ENCODE assay signal across 9 mouse cellular contexts in the genomic region with DNA sequence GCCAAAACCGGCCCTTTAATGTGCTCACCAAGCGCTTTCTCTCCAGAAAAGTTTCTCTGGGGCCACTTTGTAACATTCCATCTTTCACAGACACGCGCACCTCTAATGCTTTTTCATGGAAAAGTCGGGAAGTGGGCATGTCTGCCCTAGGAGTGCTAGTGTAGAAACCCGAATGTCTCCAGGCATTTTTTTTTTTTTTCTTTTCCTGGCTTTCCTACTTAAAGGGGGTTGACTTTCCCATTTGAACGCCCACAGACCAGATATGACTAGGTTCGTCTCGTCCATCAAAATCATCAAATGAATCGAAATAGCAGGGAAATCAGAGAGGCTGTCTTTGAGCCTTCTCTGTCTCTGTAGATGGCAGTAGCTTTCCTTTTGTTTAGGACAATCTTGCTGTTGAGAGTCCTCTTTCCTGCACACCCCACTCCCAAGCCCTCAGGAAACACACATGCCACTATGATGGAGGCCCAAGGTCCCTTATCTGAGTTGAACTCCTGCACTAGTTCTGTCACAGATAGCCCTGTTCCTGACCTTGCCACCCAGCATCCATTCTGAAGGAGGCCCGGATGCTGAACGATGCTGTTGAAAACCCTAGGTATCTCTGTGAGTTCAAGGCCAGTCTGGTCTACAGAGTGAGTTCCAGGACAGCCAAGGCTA. TPM values are rescaled to one million over a fixed set of nuclear protein-coding genes. Genes with fewer than 3 reads are reported as not detected.
A peak's percentile ranks its signal among the peaks of the same experiment; 100 is the strongest.
DNase-seq lines count a peak whose midpoint lies in the region; ATAC-seq and TF ChIP-seq lines count a peak whose summit lies in the region.
"Had no signal": no experiment of that assay in that cellular context is flagged by ENCODE, and none has a peak within 500 bp of the region (broad histone marks: within the 10 kb centered on the region; RNA-seq: fewer than 3 reads in every experiment).

No protein-coding gene starts in this region.

- no peak for ATAC-seq in limb, embryonic 14.5 days (ENCODE audit: low FRiP score, low read depth)

- TF ChIP-seq CTCF in lung, adult 2 months (IDR thresholded peaks at IDR 0.05; ENCODE audit: insufficient read depth, low read length), result no peak

- peak overlapping the region; percentile 79 for H3K4me2 ChIP-seq in limb, embryonic 14.5 days (replicated peaks; ENCODE audit: low read depth, low read length, severe bottlenecking)
- peak overlapping the region; percentile 95 for H3K4me2 ChIP-seq in myocyte (ENCODE audit: low read depth)

- DNase-seq in lung, adult 2 months, result peak; percentile 23
- no peak for DNase-seq in lung, postnatal 25 days (ENCODE audit: low spot score)
- peak; percentile 55 for DNase-seq in c-Kit-negative CD71-positive TER-119-positive erythroid progenitor cells, embryonic 14.5 days (ENCODE audit: low read depth, low spot score)
- peak; percentile 14 for DNase-seq in heart, adult 8-10 months (ENCODE audit: low spot score)
- peak; percentile 10 for DNase-seq in limb, embryonic 14.5 days (ENCODE audit: low spot score)
- DNase-seq in urinary bladder, adult 2 months (ENCODE audit: low spot score), result no peak
- no peak for DNase-seq in retina, embryonic 14.5 days (ENCODE audit: low spot score)

- peak overlapping the region; percentile 83 for H3K4me3 ChIP-seq in lung, adult 2 months (replicated peaks; ENCODE audit: extremely low read depth, low read depth, low read length)
- peak overlapping the region; percentile 94 for H3K4me3 ChIP-seq in limb, embryonic 14.5 days (replicated peaks; ENCODE audit: low read length)
- peak overlapping the region; percentile 81 for H3K4me3 ChIP-seq in myocyte

- H3K9ac ChIP-seq in limb, embryonic 14.5 days (ENCODE audit: low read depth, low read length, severe bottlenecking), result peak overlapping the region; percentile 98

- WGBS in lung, adult 2 months, result 6% methylated on average over 12 of the region's 12 CpGs
- WGBS in limb, embryonic 14.5 days, result 14% methylated on average over 12 of the region's 12 CpGs

- H3ac ChIP-seq in myocyte (ENCODE audit: control insufficient read depth, insufficient read length), result peak overlapping the region; percentile 68

- H3K36me3 ChIP-seq in limb, embryonic 14.5 days (ENCODE audit: control insufficient read depth, insufficient read depth, low read length), result peaks cover 11% of the 10 kb centered on the region
- no peaks in the 10 kb centered on the region for H3K36me3 ChIP-seq in myocyte (ENCODE audit: control insufficient read depth, insufficient read depth)

- TF ChIP-seq POLR2A in lung, adult 2 months (IDR thresholded peaks at IDR 0.05; ENCODE audit: borderline replicate concordance, extremely low read depth, low read depth, low read length), result no peak
- TF ChIP-seq POLR2A in limb, embryonic 14.5 days (IDR thresholded peaks at IDR 0.05; ENCODE audit: borderline replicate concordance, extremely low read depth, insufficient read depth, insufficient read length), result no peak
- no peak for TF ChIP-seq POLR2A in myocyte (IDR thresholded peaks at IDR 0.05; ENCODE audit: insufficient read length, low read depth)

- H3K79me2 ChIP-seq in myocyte (ENCODE audit: control insufficient read depth, insufficient read depth), result peaks cover 40% of the 10 kb centered on the region

- peak overlapping the region; percentile 95 for H3K27ac ChIP-seq in limb, embryonic 14.5 days (replicated peaks; ENCODE audit: low read depth, low read length)

- H3K9me3 ChIP-seq in limb, embryonic 14.5 days (ENCODE audit: control insufficient read depth, low read length), result no peaks in the 10 kb centered on the region

- no peaks in the 10 kb centered on the region for H3K27me3 ChIP-seq in limb, embryonic 14.5 days (ENCODE audit: control insufficient read depth, insufficient read depth, low read length)
- H3K27me3 ChIP-seq in myocyte (ENCODE audit: control insufficient read depth, insufficient read depth, insufficient read length), result peaks cover 7% of the 10 kb centered on the region

- peaks cover 13% of the 10 kb centered on the region for H3K4me1 ChIP-seq in lung, adult 2 months (ENCODE audit: control insufficient read depth, insufficient read depth, low read length)
- H3K4me1 ChIP-seq in limb, embryonic 14.5 days (ENCODE audit: control insufficient read depth, insufficient read depth, low read length), result peaks cover 17% of the 10 kb centered on the region

TF ChIP-seq in myocyte, 11 proteins besides CTCF, POLR2A, EP300 and RAD21:
- TF ChIP-seq SRF (IDR thresholded peaks at IDR 0.05; ENCODE audit: control insufficient read depth, insufficient read length, low read depth) (no peak), MAX (IDR thresholded peaks at IDR 0.05; ENCODE audit: low read depth) (no peak), CEBPB (IDR thresholded peaks at IDR 0.05; ENCODE audit: insufficient read depth, poor library complexity, severe bottlenecking) (no peak), E2F4 (IDR thresholded peaks at IDR 0.05; ENCODE audit: insufficient read depth) (no peak), REST (IDR thresholded peaks at IDR 0.05; ENCODE audit: insufficient read depth, insufficient read length) (no peak), POLR2AphosphoS2 (IDR thresholded peaks at IDR 0.05; ENCODE audit: insufficient read length, low read depth) (no peak), MYOG (IDR thresholded peaks at IDR 0.05; ENCODE audit: control insufficient read depth in 1 of 3, insufficient read depth in 1 of 3, insufficient read length in 2 of 3, low read depth in 2 of 3) (no peak), TCF3 (IDR thresholded peaks at IDR 0.05; ENCODE audit: insufficient read length, low read depth) (no peak), USF1 (IDR thresholded peaks at IDR 0.05; ENCODE audit: low read depth) (no peak), MYOD1 (IDR thresholded peaks at IDR 0.05; ENCODE audit: control insufficient read depth in 1 of 3, insufficient read length in 2 of 3, low read depth in 2 of 3) (no peak), TCF12 (IDR thresholded peaks at IDR 0.05; ENCODE audit: insufficient read depth, poor library complexity, severe bottlenecking) (no peak)

RNA-seq across cellular contexts. Expression of gene Srrm1, which starts 0.8 kb away (rescaled TPM):
- 19.4 and 31.0 TPM in 2 replicates for polyA plus RNA-seq in lung, adult 2 months (2012; rRNA removed)
- total RNA-seq in heart, adult 8-10 months (2022), result 10 to 100 TPM; 47.4 to 70.9 (median 55.8) TPM
- 158 and 197 TPM in 2 replicates for polyA plus RNA-seq in limb, embryonic 14.5 days (2012; rRNA removed)
- 176 and 202 TPM in 2 replicates for polyA plus RNA-seq in limb, embryonic 14.5 days (2014; fragmentation: Nextera tagmentation; extraction: Ambion mirVana)
- 41.3 TPM for polyA plus RNA-seq in myocyte (2012; fragmentation: generic; extraction: Trizol)
- polyA plus RNA-seq in urinary bladder, adult 2 months (2012; rRNA removed), result 72.7 and 112 TPM in 2 replicates

RNA-seq across cellular contexts. Expression of gene Ncmap, which starts 44.1 kb away (rescaled TPM):
- 3.0 and 5.4 TPM in 2 replicates for polyA plus RNA-seq in lung, adult 2 months (2012; rRNA removed)
- not detected for total RNA-seq in heart, adult 8-10 months (2022)
- polyA plus RNA-seq in limb, embryonic 14.5 days (2012; rRNA removed), result 20.9 and 30.3 TPM in 2 replicates
- polyA plus RNA-seq in limb, embryonic 14.5 days (2014; fragmentation: Nextera tagmentation; extraction: Ambion mirVana), result 11.9 and 12.8 TPM in 2 replicates
- polyA plus RNA-seq in myocyte (2012; fragmentation: generic; extraction: Trizol), result 0.04 TPM
- 9.9 and 10.4 TPM in 2 replicates for polyA plus RNA-seq in urinary bladder, adult 2 months (2012; rRNA removed)
- total RNA-seq: neutrophil, adult 5-6 weeks had no signal

Comparison
In these comparisons a context has a peak if more than half of its experiments do, and no peak if none do; other contexts are left out.
1. DNase-seq: peak in lung, adult 2 months (single experiment), c-Kit-negative CD71-positive TER-119-positive erythroid progenitor cells, embryonic 14.5 days (single experiment), heart, adult 8-10 months (single experiment) and limb, embryonic 14.5 days (single experiment); none in lung, postnatal 25 days (single experiment), urinary bladder, adult 2 months (single experiment) and retina, embryonic 14.5 days (single experiment).
2. Peak in every context shown above with its lines, with median percentiles within 50 percentile points of each other: H3K4me3 ChIP-seq.